Mouse (Mus musculus): ENCODE measurements around the gene Aldh3b1. TPM values are rescaled to one million over a fixed set of nuclear protein-coding genes. Genes with fewer than 3 reads are reported as not detected.
"Not testable (repeated sequence)": the region's sequence is repeated elsewhere in the genome, so short reads cannot be mapped to it uniquely, and the experiment has no call there.

Aldh3b1 gene
- polyA plus RNA-seq, 1 experiment from 2014 or later, result 3.3 TPM

GRCm38 (mm10) chr19:3958470-3958869 is 28.9 kb upstream of the Aldh3b1 start, which contains the start of gene Aldh3b3:
Aldh3b3 (plus strand) TSS chr19:3958645.
- H3K9me3 ChIP-seq (replicated peaks), result no peaks in the 10 kb centered on the region
- no peak for ATAC-seq (ENCODE audit: low read depth)
- WGBS (ENCODE audit: insufficient replicate concordance), result 58% methylated on average over 4 of the region's 4 CpGs

GRCm38 (mm10) chr19:3957296-3958036 is 27.9 kb upstream of the Aldh3b1 start:
- not testable (repeated sequence) for H3K4me3 ChIP-seq (replicated peaks); ATAC-seq (ENCODE audit: low read depth); H3K4me2 ChIP-seq; DNase-seq; H3K9ac ChIP-seq; H3K27ac ChIP-seq; H3K27me3 ChIP-seq; H3K36me3 ChIP-seq; H3K4me1 ChIP-seq (replicated peaks); H3K9me3 ChIP-seq (replicated peaks)
- 60% methylated on average over 5 of the region's 5 CpGs for WGBS (ENCODE audit: insufficient replicate concordance)

More at GRCm38 (mm10) chr19:3958470-3958869, 28.9 kb upstream of the Aldh3b1 start, which contains the start of gene Aldh3b3:
- H3K4me1 ChIP-seq (replicated peaks), result no peaks in the 10 kb centered on the region; the same call in 1 of the 2 replicates
- no peak within 1 kb of the TSS for H3K4me3 ChIP-seq (replicated peaks)
- H3K36me3 ChIP-seq, result no peaks in the 10 kb centered on the region
- no peak within 1 kb of the TSS for H3K4me2 ChIP-seq
- no peak for DNase-seq
- H3K9ac ChIP-seq, result no peak within 1 kb of the TSS
- no peak within 1 kb of the TSS for H3K27ac ChIP-seq
- H3K27me3 ChIP-seq, result 0 out of 2 replicates have a peak, but pooled peaks cover 8% of the 10 kb centered on the region

DNA sequence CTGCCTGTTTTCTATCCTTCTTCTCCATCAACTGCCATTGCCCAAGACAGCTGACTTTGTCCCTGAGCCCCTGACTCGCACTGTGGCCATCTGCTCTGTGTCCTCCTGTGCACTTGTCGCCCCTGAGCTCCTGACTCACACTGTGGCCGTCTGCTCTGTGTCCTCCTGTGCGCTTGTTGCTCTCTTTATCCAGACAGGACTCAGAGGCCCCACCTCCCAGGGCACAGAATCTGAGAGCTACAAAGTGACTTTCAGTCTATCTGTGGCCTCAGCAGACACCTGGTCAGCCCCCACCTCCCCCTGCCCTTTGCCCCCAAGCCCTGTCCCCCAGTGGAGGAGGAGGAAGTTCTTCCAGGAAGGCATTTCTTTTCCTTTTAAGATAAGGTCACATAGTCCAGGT is 26.2 kb upstream of the Aldh3b1 start:
- Histone ChIP-seq H3K9me3 (replicated peaks) (no peaks in the 10 kb centered on the region), H3K36me3 (no peaks in the 10 kb centered on the region), H3K9ac (no peak overlapping the region), H3K4me1 (replicated peaks) (no peaks in the 10 kb centered on the region; the same call in 1 of the 2 replicates), H3K27me3 (0 out of 2 replicates have a peak, but pooled peaks cover 8% of the 10 kb centered on the region), H3K4me3 (replicated peaks) (no peak overlapping the region), H3K27ac (no peak overlapping the region), H3K4me2 (no peak overlapping the region)
- ATAC-seq (ENCODE audit: low read depth) (no peak), DNase-seq (no peak)
- 24% methylated on average over 4 of the region's 4 CpGs for WGBS (ENCODE audit: insufficient replicate concordance)

DNA sequence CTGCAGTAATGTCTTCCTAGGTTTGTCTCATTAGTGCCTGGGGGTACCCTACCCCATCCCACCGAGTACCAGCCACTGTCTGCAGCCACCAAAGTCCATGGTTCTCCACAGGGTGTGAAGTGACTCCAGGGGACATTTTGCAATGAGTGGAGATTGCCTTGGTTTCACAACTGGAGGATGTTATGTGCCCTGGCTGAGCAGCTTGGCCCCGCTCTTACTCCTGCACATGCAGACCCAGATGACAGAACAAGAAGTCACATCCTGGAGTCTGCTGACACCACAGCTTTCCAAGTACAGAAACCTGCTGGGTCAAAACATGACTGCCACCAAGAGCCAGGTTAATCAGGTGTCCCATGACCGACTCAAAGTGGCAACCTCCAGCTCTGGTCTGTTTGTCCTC is 25.4 kb upstream of the Aldh3b1 start:
- WGBS (ENCODE audit: insufficient replicate concordance), result 62% methylated on average over 3 of the region's 3 CpGs
- Histone ChIP-seq H3K4me1 (replicated peaks) (peaks cover 1% of the 10 kb centered on the region; the same call in 1 of the 2 replicates), H3K4me2 (no peak overlapping the region), H3K9ac (no peak overlapping the region), H3K36me3 (no peaks in the 10 kb centered on the region), H3K27me3 (0 out of 2 replicates have a peak, but pooled peaks cover 8% of the 10 kb centered on the region), H3K27ac (no peak overlapping the region), H3K9me3 (replicated peaks) (no peaks in the 10 kb centered on the region), H3K4me3 (replicated peaks) (no peak overlapping the region)
- DNase-seq, result no peak
- no peak for ATAC-seq (ENCODE audit: low read depth)

GRCm38 (mm10) chr19:3952099-3952498 is 22.5 kb upstream of the Aldh3b1 start:
- H3K27ac ChIP-seq, result no peak overlapping the region
- H3K9ac ChIP-seq, result no peak overlapping the region
- WGBS (ENCODE audit: insufficient replicate concordance), result 50% methylated on average over 1 of the region's 1 CpGs
- 0 out of 2 replicates have a peak, but pooled peaks cover 8% of the 10 kb centered on the region for H3K27me3 ChIP-seq
- DNase-seq (no peak), ATAC-seq (ENCODE audit: low read depth) (no peak)
- H3K9me3 ChIP-seq (replicated peaks), result no peaks in the 10 kb centered on the region
- H3K4me1 ChIP-seq (replicated peaks), result peaks cover 7% of the 10 kb centered on the region; the same call in 1 of the 2 replicates
- H3K36me3 ChIP-seq, result no peaks in the 10 kb centered on the region
- no peak overlapping the region for H3K4me2 ChIP-seq
- H3K4me3 ChIP-seq (replicated peaks), result no peak overlapping the region

DNA sequence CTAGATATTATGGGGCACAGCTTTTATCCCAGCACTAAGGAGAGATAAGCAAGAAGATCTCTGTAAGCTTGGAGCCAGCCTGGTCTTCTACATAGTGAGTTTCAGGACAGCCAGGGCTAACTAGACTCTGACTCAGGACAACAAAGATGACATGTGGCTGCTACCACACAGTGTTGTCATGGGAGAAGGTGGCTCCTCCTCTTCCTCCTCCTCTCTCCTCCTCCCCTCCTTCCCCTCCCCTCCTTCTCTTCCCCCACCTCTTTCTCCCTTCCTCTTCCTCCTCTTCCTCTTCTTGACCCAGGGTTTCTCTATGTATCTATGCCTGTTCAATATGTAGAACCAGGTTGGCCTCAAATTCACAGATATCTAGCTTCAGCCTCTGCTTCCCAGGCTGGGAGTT is 21.9 kb upstream of the Aldh3b1 start:
- DNase-seq, result no peak
- 0 out of 2 replicates have a peak, but pooled peaks cover 5% of the 10 kb centered on the region for H3K27me3 ChIP-seq
- H3K27ac ChIP-seq, result no peak overlapping the region
- no peak overlapping the region for H3K4me2 ChIP-seq
- peaks cover 8% of the 10 kb centered on the region; the same call in 1 of the 2 replicates for H3K4me1 ChIP-seq (replicated peaks)
- ATAC-seq (ENCODE audit: low read depth), result no peak
- H3K9ac ChIP-seq, result no peak overlapping the region
- no peaks in the 10 kb centered on the region for H3K9me3 ChIP-seq (replicated peaks)
- no peaks in the 10 kb centered on the region for H3K36me3 ChIP-seq
- H3K4me3 ChIP-seq (replicated peaks), result no peak overlapping the region

GRCm38 (mm10) chr19:3950331-3950730 is 20.7 kb upstream of the Aldh3b1 start:
- Histone ChIP-seq H3K9me3 (replicated peaks) (no peaks in the 10 kb centered on the region), H3K27me3 (no peaks in the 10 kb centered on the region), H3K9ac (no peak overlapping the region), H3K4me1 (replicated peaks) (peaks cover 18% of the 10 kb centered on the region), H3K36me3 (no peaks in the 10 kb centered on the region), H3K4me3 (replicated peaks) (no peak overlapping the region), H3K4me2 (no peak overlapping the region), H3K27ac (no peak overlapping the region)
- ATAC-seq (ENCODE audit: low read depth), result no peak
- 53% methylated on average over 3 of the region's 3 CpGs for WGBS (ENCODE audit: insufficient replicate concordance)
- no peak for DNase-seq

DNA sequence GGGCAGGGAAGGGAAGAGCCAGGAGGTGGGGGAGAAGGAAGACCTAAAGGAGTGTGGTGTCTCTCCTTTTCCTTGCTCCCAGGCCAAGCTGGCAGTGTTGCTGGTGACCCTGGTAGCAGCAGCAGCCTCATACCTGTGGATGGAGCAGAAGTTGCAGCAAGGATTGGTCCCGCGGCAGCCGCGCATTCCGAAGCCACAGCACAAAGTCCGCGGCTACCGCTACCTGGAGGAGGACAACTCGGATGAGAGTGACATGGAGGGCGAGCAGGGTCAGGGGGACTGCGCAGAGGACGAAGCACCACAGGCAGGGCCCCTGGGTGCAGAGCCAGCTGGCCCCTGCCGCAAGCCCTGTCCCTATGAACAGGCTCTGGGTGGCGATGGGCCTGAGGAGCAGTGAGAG is 18.9 kb upstream of the Aldh3b1 start:
- DNase-seq, result no peak
- 77% methylated on average over 14 of the region's 14 CpGs for WGBS (ENCODE audit: insufficient replicate concordance)
- no peaks in the 10 kb centered on the region for H3K36me3 ChIP-seq
- peaks cover 25% of the 10 kb centered on the region for H3K4me1 ChIP-seq (replicated peaks)
- ATAC-seq (ENCODE audit: low read depth), result no peak
- H3K27me3 ChIP-seq, result no peaks in the 10 kb centered on the region
- no peak overlapping the region for H3K9ac ChIP-seq
- no peaks in the 10 kb centered on the region for H3K9me3 ChIP-seq (replicated peaks)
- H3K27ac ChIP-seq, result no peak overlapping the region
- no peak overlapping the region for H3K4me3 ChIP-seq (replicated peaks)
- no peak overlapping the region for H3K4me2 ChIP-seq

DNA sequence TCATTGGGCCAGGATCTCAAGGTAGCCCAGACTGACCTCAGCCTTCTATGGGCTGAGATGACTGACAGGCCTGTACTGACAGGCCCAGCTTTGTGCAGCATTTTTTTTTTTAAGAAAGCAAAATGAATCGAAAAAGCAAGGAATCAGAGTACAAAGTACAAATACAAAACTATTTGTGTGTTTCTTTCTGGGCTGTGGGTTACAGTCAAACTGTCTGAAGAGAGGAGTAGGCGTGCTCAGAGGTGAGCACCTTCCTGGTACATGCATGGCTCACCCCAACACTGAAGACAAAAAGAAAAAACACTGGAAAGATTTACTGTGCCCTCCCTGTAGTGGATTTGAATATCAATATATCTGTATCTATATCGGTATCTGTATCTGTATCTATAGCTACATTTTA is 18.2 kb upstream of the Aldh3b1 start:
- H3K27ac ChIP-seq, result no peak overlapping the region
- H3K4me1 ChIP-seq (replicated peaks), result peaks cover 32% of the 10 kb centered on the region
- no peaks in the 10 kb centered on the region for H3K36me3 ChIP-seq
- H3K4me2 ChIP-seq, result no peak overlapping the region
- no peak overlapping the region for H3K9ac ChIP-seq
- ATAC-seq (ENCODE audit: low read depth) (no peak), DNase-seq (no peak)
- no peaks in the 10 kb centered on the region for H3K9me3 ChIP-seq (replicated peaks)
- WGBS (ENCODE audit: insufficient replicate concordance), result 55% methylated on average over 3 of the region's 3 CpGs
- no peaks in the 10 kb centered on the region for H3K27me3 ChIP-seq
- no peak overlapping the region for H3K4me3 ChIP-seq (replicated peaks)

GRCm38 (mm10) chr19:3946715-3947114 is 17.1 kb upstream of the Aldh3b1 start:
- ATAC-seq (ENCODE audit: low read depth) (no peak), DNase-seq (peak; percentile 47)
- no peak overlapping the region for H3K9ac ChIP-seq
- WGBS (ENCODE audit: insufficient replicate concordance), result 20% methylated on average over 2 of the region's 2 CpGs
- no peak overlapping the region for H3K4me2 ChIP-seq
- no peaks in the 10 kb centered on the region for H3K27me3 ChIP-seq
- H3K36me3 ChIP-seq, result no peaks in the 10 kb centered on the region
- no peak overlapping the region for H3K27ac ChIP-seq
- no peak overlapping the region for H3K4me3 ChIP-seq (replicated peaks)
- H3K9me3 ChIP-seq (replicated peaks), result no peaks in the 10 kb centered on the region
- H3K4me1 ChIP-seq (replicated peaks), result peaks cover 37% of the 10 kb centered on the region

DNA sequence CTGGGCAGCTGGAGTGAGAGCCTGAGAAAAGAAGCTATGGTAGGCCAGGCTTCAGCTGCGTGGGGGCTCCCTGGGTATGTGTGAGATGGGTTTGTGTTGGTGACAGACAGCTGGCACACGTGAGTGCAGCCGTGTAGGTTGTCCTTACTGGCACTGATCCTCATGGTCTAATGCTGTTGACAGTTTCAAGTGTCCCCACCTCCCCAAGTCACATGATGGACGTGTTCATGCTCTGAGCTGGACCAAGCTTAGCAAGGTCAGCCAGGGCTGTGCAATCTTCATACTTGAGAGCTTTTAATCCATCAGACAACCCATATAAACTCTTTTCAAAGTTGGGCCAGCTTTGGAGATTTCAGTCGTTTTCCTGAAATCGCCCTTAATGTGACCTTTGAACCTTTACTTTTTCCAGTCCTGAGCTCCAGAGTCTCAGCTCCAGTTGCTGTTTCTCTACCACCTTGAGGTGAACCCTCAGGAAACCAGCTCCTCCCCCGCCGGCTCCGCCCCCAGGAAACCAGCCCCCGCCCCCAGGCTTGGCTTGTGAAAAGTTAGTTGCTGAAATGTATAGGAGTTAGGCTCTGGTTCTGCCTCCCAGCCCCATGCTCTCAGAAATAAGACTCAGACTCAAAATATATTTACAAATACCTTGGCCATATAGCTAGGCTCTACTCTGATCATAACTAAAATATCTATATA is 16.4 kb upstream of the Aldh3b1 start:
- no peak for DNase-seq
- Histone ChIP-seq H3K27me3 (no peaks in the 10 kb centered on the region), H3K36me3 (no peaks in the 10 kb centered on the region), H3K9ac (no peak overlapping the region), H3K4me2 (no peak overlapping the region), H3K9me3 (replicated peaks) (no peaks in the 10 kb centered on the region), H3K4me1 (replicated peaks) (peaks cover 37% of the 10 kb centered on the region), H3K4me3 (replicated peaks) (no peak overlapping the region), H3K27ac (no peak overlapping the region)
- 24% methylated on average over 10 of the region's 10 CpGs for WGBS (ENCODE audit: insufficient replicate concordance)
- no peak for ATAC-seq (ENCODE audit: low read depth)

Data from liver, embryonic 13.5 days (tissue).